In genomic region chr9:113990547-113991248, GRCm38 (mm10) we compare ENCODE assay signal across 8 mouse cellular contexts. TPM values are rescaled to one million over a fixed set of nuclear protein-coding genes. Genes with fewer than 3 reads are reported as not detected.
DNase-seq lines count a peak whose midpoint lies in the region; ATAC-seq lines count a peak whose summit lies in the region.

No protein-coding gene starts in this region.

- no peak overlapping the region for H3K4me3 ChIP-seq in hindbrain, embryonic 12.5 days

- H3K9me3 ChIP-seq in hindbrain, embryonic 12.5 days (replicated peaks), result no peaks in the 10 kb centered on the region

- no peak overlapping the region for H3K27ac ChIP-seq in hindbrain, embryonic 12.5 days

- no peaks in the 10 kb centered on the region for H3K36me3 ChIP-seq in hindbrain, embryonic 12.5 days

- H3K4me2 ChIP-seq in hindbrain, embryonic 12.5 days (replicated peaks), result 0 out of 2 replicates have a peak overlapping the region, but pooled peaks have one; percentile 26

- peaks cover 7% of the 10 kb centered on the region; the same call in 1 of the 2 replicates for H3K4me1 ChIP-seq in hindbrain, embryonic 12.5 days

- ATAC-seq in hindbrain, embryonic 12.5 days (ENCODE audit: low FRiP score), result peak; percentile 66; the same call in 1 of the 2 replicates

- peak; percentile 72 for DNase-seq in Muller cell, postnatal 12 days (ENCODE audit: inconsistent ontology term)
- peak; percentile 92 to 94 for DNase-seq in cerebellum, postnatal 10 days
- DNase-seq in frontal cortex, postnatal 10 days (ENCODE audit: low spot score in 2 of 2), result peak; percentile 50 to 79
- DNase-seq in layer of hippocampus, postnatal 10 days (ENCODE audit: low spot score in 2 of 2), result peak; percentile 90 to 91
- peak; percentile 87 for DNase-seq in lung, postnatal 14 days
- DNase-seq in retina, embryonic 14.5 days (ENCODE audit: low spot score), result peak; percentile 95
- DNase-seq in thymus, postnatal 36 days, result peak; percentile 64 to 73

- H3K9ac ChIP-seq in hindbrain, embryonic 12.5 days, result no peak overlapping the region

- 36% methylated on average over 18 of the region's 18 CpGs for WGBS in hindbrain, embryonic 12.5 days

- no peaks in the 10 kb centered on the region for H3K27me3 ChIP-seq in hindbrain, embryonic 12.5 days

RNA-seq across cellular contexts. Expression of gene Fbxl2, which starts 55.3 kb away (rescaled TPM):
- 11.9 and 13.0 TPM in 2 replicates for polyA plus RNA-seq in hindbrain, embryonic 12.5 days (2016; fragmentation: Nextera tagmentation; extraction: Ambion mirVana)
- 10 to 100 TPM; 29.9 to 31.9 TPM for total RNA-seq in layer of hippocampus, postnatal 10 days (2021)

RNA-seq across cellular contexts. Expression of gene Ubp1, which starts 60.0 kb away (rescaled TPM):
- 47.9 and 53.4 TPM in 2 replicates for polyA plus RNA-seq in hindbrain, embryonic 12.5 days (2016; fragmentation: Nextera tagmentation; extraction: Ambion mirVana)
- 10 to 100 TPM; 67.8 to 73.4 TPM for total RNA-seq in layer of hippocampus, postnatal 10 days (2021)
